Mouse (Mus musculus): ENCODE data around the gene Nuak2.

DNA sequence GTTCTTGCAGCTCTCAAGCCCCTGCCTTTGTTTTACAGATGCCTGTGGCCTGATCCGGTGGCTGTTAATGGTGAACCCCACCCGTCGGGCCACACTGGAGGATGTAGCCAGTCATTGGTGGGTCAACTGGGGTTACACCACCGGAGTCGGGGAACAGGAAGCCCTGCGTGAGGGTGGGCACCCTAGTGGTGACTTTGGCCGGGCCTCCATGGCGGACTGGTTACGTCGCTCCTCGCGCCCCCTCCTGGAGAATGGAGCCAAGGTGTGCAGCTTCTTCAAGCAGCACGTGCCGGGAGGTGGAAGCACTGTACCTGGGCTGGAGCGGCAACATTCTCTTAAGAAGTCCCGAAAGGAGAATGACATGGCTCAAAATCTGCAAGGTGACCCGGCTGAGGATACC is 15.4 kb downstream of the Nuak2 start:
- no peak for TF ChIP-seq CTCF (IDR thresholded peaks at IDR 0.05; ENCODE audit: extremely low read depth, insufficient read depth, low read length)
- TF ChIP-seq POLR2A (IDR thresholded peaks at IDR 0.05; ENCODE audit: extremely low read depth, insufficient read depth, low read length), result no peak

Measured in cortical plate, adult 2 months (tissue).